Mouse (Mus musculus) forebrain, embryonic 13.5 days (tissue): ENCODE measurements around the gene Cdv3. TPM values are rescaled to one million over a fixed set of nuclear protein-coding genes. Genes with fewer than 3 reads are reported as not detected.

Experiments used
- ATAC-seq: fragments of 200-750 bp; cut with Nextera tagmentation; 2 replicates; pipeline ENCODE4 v1.8.0; 2017
- H3K27ac ChIP-seq: fragments of 300-500 bp; sonication (generic); 2 replicates; pipeline ENCODE4 v1.5.1; 2015; ENCODE audit warnings: inconsistent platforms, mild to moderate bottlenecking, moderate library complexity
- H3K27me3 ChIP-seq: fragments of 300-500 bp; sonication (generic); 2 replicates; pipeline ENCODE4 v1.6.1; 2015; ENCODE audit warnings: mild to moderate bottlenecking, inconsistent platforms
- H3K36me3 ChIP-seq: fragments of 300-500 bp; sonication (generic); 2 replicates; pipeline ENCODE4 v1.6.1; 2015; ENCODE audit warnings: mild to moderate bottlenecking, inconsistent platforms; ENCODE audit not compliant: poor library complexity, severe bottlenecking
- H3K4me1 ChIP-seq: fragments of 300-500 bp; sonication (generic); 2 replicates; pipeline ENCODE4 v1.6.1; 2015; ENCODE audit warnings: inconsistent platforms
- H3K4me2 ChIP-seq: fragments of 300-500 bp; sonication (generic); 2 replicates; pipeline ENCODE4 v1.6.1; 2015; ENCODE audit warnings: inconsistent platforms, mild to moderate bottlenecking, moderate library complexity
- H3K4me3 ChIP-seq: fragments of 300-500 bp; sonication (generic); 2 replicates; pipeline ENCODE4 v1.5.1; 2015; ENCODE audit warnings: mild to moderate bottlenecking, inconsistent platforms
- H3K9ac ChIP-seq: fragments of 300-500 bp; sonication (generic); 2 replicates; pipeline ENCODE4 v1.6.1; 2015; ENCODE audit warnings: mild to moderate bottlenecking, inconsistent platforms
- H3K9me3 ChIP-seq: fragments of 300-500 bp; sonication (generic); replicated peaks from 2 replicates; pipeline ENCODE4 v1.6.1; 2016; ENCODE audit warnings: inconsistent platforms
- WGBS: fragments of 180-500 bp; shearing (Covaris S2); methylation state at CpG from one replicate; pipeline ENCODE4 v1.1.7; 2015; 5-methylcytosine and 5-hydroxymethylcytosine counted together
- polyA plus RNA-seq: library from polyadenylated mRNA; unstranded; fragments of >200 nt; fragmentation: Nextera tagmentation; extraction: Ambion mirVana; gene quantifications from 2 replicates; pipeline ENCODE4 v1.2.1, GENCODE M21; 2015

Cdv3 gene
- 93.9 and 125 TPM in 2 replicates for polyA plus RNA-seq

- Histone ChIP-seq H3K4me3 (peak within 1 kb of the TSS; percentile 90), H3K4me2 (peak within 1 kb of the TSS; percentile 90), H3K9me3 (no peaks in the 10 kb centered on the region), H3K27me3 (no peaks in the 10 kb centered on the region), H3K36me3 (peaks cover 3% of the 10 kb centered on the region), H3K27ac (peak within 1 kb of the TSS; percentile 96), H3K9ac (peak within 1 kb of the TSS; percentile 95), H3K4me1 (peaks cover 35% of the 10 kb centered on the region)
- peak; percentile 99 for ATAC-seq
- WGBS: under 1% methylated on average over 78 of the region's 95 CpGs
Measured at GRCm38 (mm10) chr9:103365290-103366247, at the start of gene Cdv3. Gene Cdv3 (minus strand): TSS chr9:103365840.

- Histone ChIP-seq H3K36me3 (no peaks in the 10 kb centered on the region), H3K4me2 (no peak overlapping the region), H3K27ac (no peak overlapping the region), H3K27me3 (no peaks in the 10 kb centered on the region), H3K9ac (no peak overlapping the region), H3K4me1 (peaks cover 20% of the 10 kb centered on the region), H3K4me3 (no peak overlapping the region), H3K9me3 (no peaks in the 10 kb centered on the region)
- 32% methylated on average over 9 of the region's 9 CpGs for WGBS
- ATAC-seq: no peak
Measured at GRCm38 (mm10) chr9:103413457-103413856, 47.8 kb upstream of the Cdv3 start.

GRCm38 (mm10) chr9:103409119-103409518, 43.5 kb upstream of the Cdv3 start:
- no peaks in the 10 kb centered on the region for H3K36me3 ChIP-seq
- H3K27me3 ChIP-seq: no peaks in the 10 kb centered on the region
- H3K4me1 ChIP-seq: peaks cover 17% of the 10 kb centered on the region
- no peak overlapping the region for H3K27ac ChIP-seq
- ATAC-seq: no peak
- H3K4me2 ChIP-seq: no peak overlapping the region
- H3K9me3 ChIP-seq: no peaks in the 10 kb centered on the region
- H3K4me3 ChIP-seq: no peak overlapping the region
- 84% methylated on average over 2 of the region's 2 CpGs for WGBS
- no peak overlapping the region for H3K9ac ChIP-seq

- no peak for ATAC-seq
- Histone ChIP-seq H3K27ac (no peak overlapping the region), H3K4me1 (peaks cover 9% of the 10 kb centered on the region), H3K9me3 (no peaks in the 10 kb centered on the region), H3K4me3 (no peak overlapping the region), H3K4me2 (no peak overlapping the region), H3K27me3 (no peaks in the 10 kb centered on the region), H3K9ac (no peak overlapping the region), H3K36me3 (no peaks in the 10 kb centered on the region)
- 53% methylated on average over 4 of the region's 4 CpGs for WGBS
Measured at GRCm38 (mm10) chr9:103408136-103408777, 42.6 kb upstream of the Cdv3 start.

GRCm38 (mm10) chr9:103403331-103403973, 37.8 kb upstream of the Cdv3 start:
- Histone ChIP-seq H3K27ac (no peak overlapping the region), H3K9ac (no peak overlapping the region), H3K36me3 (no peaks in the 10 kb centered on the region), H3K4me1 (peaks cover 10% of the 10 kb centered on the region), H3K4me2 (no peak overlapping the region), H3K27me3 (no peaks in the 10 kb centered on the region), H3K4me3 (no peak overlapping the region), H3K9me3 (0 out of 2 replicates have a peak, but pooled peaks cover 3% of the 10 kb centered on the region)
- WGBS: 72% methylated on average over 4 of the region's 4 CpGs
- ATAC-seq: no peak

GRCm38 (mm10) chr9:103398509-103399157, 33.0 kb upstream of the Cdv3 start:
- WGBS: 66% methylated on average over 21 of the region's 21 CpGs
- Histone ChIP-seq H3K36me3 (no peaks in the 10 kb centered on the region), H3K27ac (no peak overlapping the region), H3K4me2 (no peak overlapping the region), H3K4me3 (no peak overlapping the region), H3K4me1 (0 out of 2 replicates have a peak, but pooled peaks cover 8% of the 10 kb centered on the region), H3K9me3 (0 out of 2 replicates have a peak, but pooled peaks cover 3% of the 10 kb centered on the region), H3K27me3 (no peaks in the 10 kb centered on the region), H3K9ac (no peak overlapping the region)
- 0 out of 2 replicates have a peak, but pooled peaks have one; percentile 51 for ATAC-seq

GRCm38 (mm10) chr9:103393256-103393655, 27.6 kb upstream of the Cdv3 start:
- Histone ChIP-seq H3K27ac (no peak overlapping the region), H3K9ac (no peak overlapping the region), H3K4me2 (no peak overlapping the region), H3K4me3 (no peak overlapping the region), H3K4me1 (0 out of 2 replicates have a peak, but pooled peaks cover under 1% of the 10 kb centered on the region), H3K9me3 (no peaks in the 10 kb centered on the region), H3K27me3 (no peaks in the 10 kb centered on the region), H3K36me3 (no peaks in the 10 kb centered on the region)
- no peak for ATAC-seq
- 89% methylated on average over 11 of the region's 11 CpGs for WGBS

GRCm38 (mm10) chr9:103391796-103392372, 26.2 kb upstream of the Cdv3 start:
- no peaks in the 10 kb centered on the region for H3K36me3 ChIP-seq
- H3K9ac ChIP-seq: no peak overlapping the region
- 80% methylated on average over 6 of the region's 6 CpGs for WGBS
- no peaks in the 10 kb centered on the region for H3K27me3 ChIP-seq
- H3K4me3 ChIP-seq: no peak overlapping the region
- no peak overlapping the region for H3K4me2 ChIP-seq
- H3K27ac ChIP-seq: no peak overlapping the region
- H3K9me3 ChIP-seq: no peaks in the 10 kb centered on the region
- no peak for ATAC-seq
- no peaks in the 10 kb centered on the region for H3K4me1 ChIP-seq

- Histone ChIP-seq H3K36me3 (no peaks in the 10 kb centered on the region), H3K27me3 (no peaks in the 10 kb centered on the region), H3K4me1 (no peaks in the 10 kb centered on the region), H3K27ac (no peak overlapping the region), H3K4me2 (no peak overlapping the region), H3K4me3 (no peak overlapping the region), H3K9ac (no peak overlapping the region), H3K9me3 (no peaks in the 10 kb centered on the region)
- ATAC-seq: no peak
- WGBS: 97% methylated on average over 6 of the region's 6 CpGs
Measured at GRCm38 (mm10) chr9:103389261-103389660, 23.6 kb upstream of the Cdv3 start.

- Histone ChIP-seq H3K27ac (no peak overlapping the region), H3K9ac (no peak overlapping the region), H3K9me3 (no peaks in the 10 kb centered on the region), H3K4me2 (no peak overlapping the region), H3K27me3 (no peaks in the 10 kb centered on the region), H3K36me3 (no peaks in the 10 kb centered on the region), H3K4me3 (no peak overlapping the region), H3K4me1 (no peaks in the 10 kb centered on the region)
- WGBS: 70% methylated on average over 10 of the region's 10 CpGs
- ATAC-seq: no peak
Measured at GRCm38 (mm10) chr9:103387011-103387653, 21.5 kb upstream of the Cdv3 start.

GRCm38 (mm10) chr9:103386573-103386972, 20.9 kb upstream of the Cdv3 start:
- no peak overlapping the region for H3K4me3 ChIP-seq
- 44% methylated on average over 5 of the region's 5 CpGs for WGBS
- no peaks in the 10 kb centered on the region for H3K36me3 ChIP-seq
- H3K9me3 ChIP-seq: no peaks in the 10 kb centered on the region
- H3K4me1 ChIP-seq: no peaks in the 10 kb centered on the region
- H3K9ac ChIP-seq: no peak overlapping the region
- ATAC-seq: no peak
- no peaks in the 10 kb centered on the region for H3K27me3 ChIP-seq
- no peak overlapping the region for H3K4me2 ChIP-seq
- no peak overlapping the region for H3K27ac ChIP-seq
